Mouse (Mus musculus) midbrain, embryonic 14.5 days (tissue): Measurements from ENCODE around the gene Arnt2. TPM values are rescaled to one million over a fixed set of nuclear protein-coding genes. Genes with fewer than 3 reads are reported as not detected.

Experiments used
- ATAC-seq: fragments of 200-750 bp; cut with Nextera tagmentation; 2 replicates; pipeline ENCODE4 v1.8.0; 2017; ENCODE audit warnings: moderate number of reproducible peaks, moderate library complexity; ENCODE audit not compliant: low FRiP score, low TSS enrichment
- DNase-seq: peaks from one replicate; pipeline ENCODE4 v3.0.0-alpha.2; 2015
- H3K27ac ChIP-seq: fragments of 300-500 bp; sonication (generic); replicated peaks from 2 replicates; pipeline ENCODE4 v1.5.1; 2014; ENCODE audit warnings: mild to moderate bottlenecking, low read depth, low read length, moderate library complexity
- H3K27me3 ChIP-seq: fragments of 300-500 bp; sonication (generic); 2 replicates; pipeline ENCODE4 v1.6.1; 2014; ENCODE audit warnings: low read length, control low read depth, mixed read lengths; ENCODE audit not compliant: control insufficient read depth, insufficient read depth
- H3K36me3 ChIP-seq: fragments of 300-500 bp; sonication (generic); 2 replicates; pipeline ENCODE4 v1.6.1; 2014; ENCODE audit warnings: low read length, control low read depth; ENCODE audit not compliant: control insufficient read depth, insufficient read depth
- H3K4me1 ChIP-seq: fragments of 300-500 bp; sonication (generic); 2 replicates; pipeline ENCODE4 v1.6.1; 2014; ENCODE audit warnings: mild to moderate bottlenecking, antibody characterized with exemption, low read length, control low read depth; ENCODE audit not compliant: control insufficient read depth, insufficient read depth
- H3K4me2 ChIP-seq: fragments of 300-500 bp; sonication (generic); 2 replicates; pipeline ENCODE4 v1.6.1; 2014; ENCODE audit warnings: mild to moderate bottlenecking, low read length, moderate library complexity
- H3K4me3 ChIP-seq: fragments of 300-500 bp; sonication (generic); replicated peaks from 2 replicates; pipeline ENCODE4 v1.5.1; 2014; ENCODE audit warnings: low read depth, low read length
- H3K9ac ChIP-seq: fragments of 300-500 bp; sonication (generic); replicated peaks from 2 replicates; pipeline ENCODE4 v1.6.1; 2014; ENCODE audit warnings: mild to moderate bottlenecking, low read length, moderate library complexity
- H3K9me3 ChIP-seq: fragments of 300-500 bp; sonication (generic); 2 replicates; pipeline ENCODE4 v1.6.1; 2016; ENCODE audit warnings: low read length, control low read depth, mixed read lengths; ENCODE audit not compliant: control insufficient read depth
- WGBS: fragments of 180-500 bp; shearing (Covaris S2); extraction: QIAGEN DNeasy Blood & Tissue Kit; methylation state at CpG from one replicate; pipeline ENCODE4 v1.1.7; 2014; 5-methylcytosine and 5-hydroxymethylcytosine counted together
- polyA plus RNA-seq: library from polyadenylated mRNA; unstranded; fragments of >200 nt; fragmentation: Nextera tagmentation; extraction: Ambion mirVana; gene quantifications from 2 replicates; pipeline ENCODE4 v1.2.1, GENCODE M21; 2014

The Arnt2 gene
- polyA plus RNA-seq = 75.7 and 82.1 TPM in 2 replicates

DNA sequence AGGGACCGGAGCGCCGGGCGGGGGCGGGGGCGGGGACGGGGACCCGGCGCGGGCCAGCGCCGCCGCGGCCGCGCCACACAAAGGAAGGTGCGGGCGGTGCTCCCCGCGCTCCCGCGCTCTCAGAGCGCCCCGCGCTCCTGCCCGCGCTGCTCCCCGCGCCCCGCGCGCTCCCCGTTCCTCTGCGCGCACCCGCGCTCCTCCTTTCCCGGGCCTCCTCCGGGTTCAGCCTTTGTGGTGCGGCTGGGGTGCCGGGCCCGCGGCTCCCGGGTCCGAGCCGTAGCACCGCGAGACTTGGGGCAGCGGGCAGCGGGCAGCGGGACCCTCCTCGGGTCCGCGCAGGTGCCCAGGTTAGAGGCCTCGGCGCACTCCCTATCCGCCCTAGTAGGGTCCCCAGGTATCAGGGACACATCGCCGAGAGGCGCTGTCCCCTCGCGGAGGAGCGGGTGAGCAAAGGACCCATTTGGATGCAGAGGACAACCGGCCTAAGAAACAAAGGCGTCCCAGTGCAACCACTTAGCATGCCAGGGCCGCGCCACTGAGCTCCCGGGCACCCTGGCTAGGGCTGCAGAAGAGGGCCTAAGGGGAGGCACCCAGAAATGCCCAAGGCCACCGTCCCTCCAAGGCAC is at the start of gene Arnt2:
TSS of gene Arnt2 (minus strand) at position 281 of the 626 bp plus-strand sequence.
- peaks cover 28% of the 10 kb centered on the region for H3K4me1 ChIP-seq
- H3K9ac ChIP-seq = peak within 1 kb of the TSS; percentile 97
- WGBS = under 1% methylated on average over 65 of the region's 69 CpGs
- H3K4me2 ChIP-seq = peak within 1 kb of the TSS; percentile 78
- peak within 1 kb of the TSS; percentile 98 for H3K27ac ChIP-seq
- peak; percentile 94 for DNase-seq
- no peaks in the 10 kb centered on the region for H3K27me3 ChIP-seq
- peak within 1 kb of the TSS; percentile 80 for H3K4me3 ChIP-seq
- H3K36me3 ChIP-seq = no peaks in the 10 kb centered on the region
- no peaks in the 10 kb centered on the region for H3K9me3 ChIP-seq
- ATAC-seq = peak; percentile 91

DNA sequence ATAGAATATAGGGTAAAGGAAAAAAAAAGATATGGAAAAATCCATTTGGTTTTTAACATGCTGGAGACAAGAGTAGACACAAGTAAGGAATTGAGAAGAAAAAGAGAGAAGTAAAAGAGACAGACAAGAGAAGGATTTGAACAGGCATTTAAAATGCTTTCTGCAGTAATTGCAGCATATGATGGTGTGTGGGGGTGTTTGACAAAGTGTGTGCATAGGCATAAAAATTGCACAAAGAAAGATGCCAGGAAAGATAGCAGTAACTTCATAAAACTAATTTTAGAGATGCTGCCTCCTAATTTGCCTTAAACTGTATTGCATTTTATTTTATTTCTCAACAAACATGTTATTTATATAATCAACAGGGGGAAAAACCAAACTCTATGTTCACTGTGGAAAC is 41.7 kb upstream of the Arnt2 start:
- no peaks in the 10 kb centered on the region for H3K9me3 ChIP-seq
- ATAC-seq (no peak), DNase-seq (no peak)
- no peak overlapping the region for H3K4me2 ChIP-seq
- H3K4me3 ChIP-seq = no peak overlapping the region
- H3K9ac ChIP-seq = no peak overlapping the region
- H3K36me3 ChIP-seq = no peaks in the 10 kb centered on the region
- H3K27me3 ChIP-seq = no peaks in the 10 kb centered on the region
- peaks cover 10% of the 10 kb centered on the region for H3K4me1 ChIP-seq
- H3K27ac ChIP-seq = no peak overlapping the region

DNA sequence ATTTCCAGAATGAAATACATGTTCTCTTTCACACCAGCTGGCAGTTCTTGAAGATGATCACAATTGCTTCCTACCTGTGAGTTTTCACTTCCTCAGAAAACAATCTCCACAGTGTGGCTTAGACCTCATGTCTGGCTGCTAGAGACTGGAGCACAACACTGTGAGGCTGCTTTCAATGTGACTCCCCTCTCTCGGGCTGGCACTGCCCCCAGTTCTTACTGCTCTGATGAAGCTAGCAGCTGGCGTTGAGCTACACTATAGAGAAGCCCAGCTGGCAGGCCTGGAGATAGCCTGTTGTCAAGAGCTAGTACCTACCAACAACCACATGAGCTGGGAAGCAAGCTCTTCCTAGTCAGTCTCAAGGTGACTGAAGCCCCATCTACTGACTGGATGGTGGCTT is 39.1 kb upstream of the Arnt2 start:
- peak overlapping the region; percentile 68 for H3K27ac ChIP-seq

DNA sequence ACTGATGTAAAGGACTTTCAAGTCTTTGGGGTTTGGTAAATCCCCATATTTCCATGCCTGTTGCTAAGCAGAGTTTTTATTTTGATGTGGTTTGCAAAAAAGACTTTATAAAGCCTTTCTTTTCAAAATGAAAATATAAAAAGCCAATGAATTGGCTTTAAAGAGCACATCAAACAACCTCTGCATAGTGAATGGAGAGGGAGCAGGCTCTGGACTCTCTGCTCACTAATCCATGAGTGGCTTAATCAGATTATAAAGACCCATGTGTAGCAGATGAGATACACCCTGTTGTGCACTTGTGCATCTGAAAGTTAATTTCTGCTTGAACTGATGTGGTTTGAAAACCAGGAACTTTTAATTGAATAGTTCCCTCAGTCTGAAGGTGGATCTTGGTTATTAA is 38.5 kb upstream of the Arnt2 start:
- Histone ChIP-seq H3K9ac (no peak overlapping the region), H3K4me3 (no peak overlapping the region), H3K4me2 (no peak overlapping the region), H3K27ac (no peak overlapping the region), H3K27me3 (no peaks in the 10 kb centered on the region), H3K9me3 (no peaks in the 10 kb centered on the region), H3K4me1 (peaks cover 10% of the 10 kb centered on the region), H3K36me3 (no peaks in the 10 kb centered on the region)
- peak; percentile 38 for DNase-seq
- ATAC-seq = peak; percentile 75; the same call in 1 of the 2 replicates

More for the DNA sequence above, 39.1 kb upstream of the Arnt2 start:
- 19% methylated on average over 2 of the region's 2 CpGs for WGBS
- no peak overlapping the region for H3K4me2 ChIP-seq
- H3K4me3 ChIP-seq = no peak overlapping the region
- peaks cover 10% of the 10 kb centered on the region for H3K4me1 ChIP-seq
- ATAC-seq = peak; percentile 71; the same call in 1 of the 2 replicates
- H3K9ac ChIP-seq = no peak overlapping the region
- H3K9me3 ChIP-seq = no peaks in the 10 kb centered on the region
- peak; percentile 65 for DNase-seq
- H3K27me3 ChIP-seq = no peaks in the 10 kb centered on the region
- H3K36me3 ChIP-seq = no peaks in the 10 kb centered on the region

DNA sequence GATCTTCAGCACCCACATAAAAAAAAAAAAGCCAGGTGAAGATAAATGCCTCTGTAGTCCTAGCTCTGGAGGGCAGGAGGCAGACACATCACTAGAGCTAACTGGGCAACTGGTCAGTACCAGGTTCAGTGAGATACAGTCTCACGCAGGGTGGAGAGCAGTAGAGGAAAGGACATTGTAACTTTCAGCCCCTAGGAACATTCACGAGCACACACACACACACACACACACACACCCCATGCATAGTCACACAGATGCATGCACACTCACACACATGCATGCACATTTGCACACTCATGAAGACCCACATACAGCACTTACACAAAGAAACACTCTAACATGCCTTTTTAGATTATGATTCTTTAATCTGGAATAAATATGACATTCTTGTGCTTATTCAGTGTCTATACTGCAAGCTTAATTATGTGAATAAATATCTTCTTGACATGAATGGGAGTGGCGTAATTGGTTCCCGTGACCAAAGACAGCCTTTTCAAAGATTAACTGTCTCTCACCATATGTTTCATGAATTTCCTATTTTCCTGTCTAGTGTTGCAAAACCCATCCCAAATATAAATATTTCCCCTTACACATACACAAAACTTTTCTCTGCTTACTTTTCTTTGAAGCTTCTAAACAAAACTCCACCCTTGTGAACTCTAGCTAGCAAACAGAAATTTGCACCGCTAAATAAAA is 37.9 kb upstream of the Arnt2 start:
- H3K27ac ChIP-seq = no peak overlapping the region; the same call in 1 of the 2 replicates
- H3K4me2 ChIP-seq = no peak overlapping the region
- ATAC-seq (peak; percentile 53), DNase-seq (peak; percentile 17)
- peaks cover 10% of the 10 kb centered on the region for H3K4me1 ChIP-seq
- WGBS = 24% methylated on average over 5 of the region's 5 CpGs
- no peaks in the 10 kb centered on the region for H3K27me3 ChIP-seq
- H3K9ac ChIP-seq = no peak overlapping the region
- H3K9me3 ChIP-seq = no peaks in the 10 kb centered on the region
- H3K4me3 ChIP-seq = no peak overlapping the region
- no peaks in the 10 kb centered on the region for H3K36me3 ChIP-seq

DNA sequence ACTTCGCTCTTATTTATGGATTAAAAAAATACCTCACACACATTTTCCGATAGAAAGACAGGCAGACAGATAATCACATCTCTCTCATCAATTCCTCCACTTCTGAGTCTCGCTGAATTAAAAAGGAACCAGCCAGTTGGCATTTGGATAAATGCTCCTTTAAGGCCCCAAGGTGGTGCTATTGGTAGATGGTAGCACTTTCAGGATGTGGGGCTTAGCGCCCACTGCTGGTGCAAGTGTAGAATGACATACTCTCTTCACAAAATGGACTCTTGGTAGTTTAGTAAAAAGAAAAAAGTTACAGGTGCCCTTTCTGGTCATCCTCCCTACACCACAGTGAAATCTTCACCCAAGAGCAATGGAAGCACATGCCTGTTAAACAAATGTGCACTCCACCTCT is 37.1 kb upstream of the Arnt2 start:
- H3K9ac ChIP-seq = no peak overlapping the region
- H3K4me2 ChIP-seq = no peak overlapping the region
- ATAC-seq = no peak
- no peaks in the 10 kb centered on the region for H3K9me3 ChIP-seq
- peak; percentile 88 for DNase-seq
- no peak overlapping the region for H3K27ac ChIP-seq
- no peak overlapping the region for H3K4me3 ChIP-seq
- no peaks in the 10 kb centered on the region for H3K27me3 ChIP-seq
- H3K4me1 ChIP-seq = peaks cover 10% of the 10 kb centered on the region
- 22% methylated on average over 4 of the region's 4 CpGs for WGBS
- H3K36me3 ChIP-seq = no peaks in the 10 kb centered on the region

DNA sequence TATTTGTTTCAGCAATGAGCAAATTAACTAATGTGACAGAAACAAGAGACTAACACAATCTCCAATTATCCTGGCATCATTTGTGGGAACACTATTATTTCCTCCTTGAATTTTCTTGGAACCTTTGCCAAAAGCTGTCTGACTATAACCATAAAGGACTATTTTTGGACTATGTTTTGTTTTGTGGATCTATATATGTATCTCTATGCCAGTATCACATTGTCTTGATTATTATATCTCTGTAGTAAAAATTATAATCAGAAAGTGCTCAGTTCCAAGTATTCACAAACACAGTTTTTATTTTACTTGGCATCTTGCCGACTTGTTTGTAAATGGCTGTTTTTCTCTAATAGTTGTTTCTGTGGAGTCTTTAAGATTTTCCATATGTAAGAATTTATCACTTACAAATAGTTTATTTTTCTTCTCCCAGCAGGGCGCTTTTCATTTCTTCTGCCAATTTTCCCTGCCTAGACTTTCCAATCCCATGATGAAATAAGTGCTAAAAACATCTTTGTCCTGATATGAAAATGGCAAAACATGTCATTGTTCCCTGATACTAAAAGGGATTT is 32.5 kb upstream of the Arnt2 start:
- Histone ChIP-seq H3K4me3 (no peak overlapping the region), H3K27ac (no peak overlapping the region), H3K9ac (no peak overlapping the region), H3K4me1 (no peaks in the 10 kb centered on the region), H3K4me2 (no peak overlapping the region), H3K36me3 (no peaks in the 10 kb centered on the region), H3K27me3 (no peaks in the 10 kb centered on the region), H3K9me3 (no peaks in the 10 kb centered on the region)
- DNase-seq (no peak), ATAC-seq (no peak)
- 91% methylated on average over 2 of the region's 2 CpGs for WGBS

DNA sequence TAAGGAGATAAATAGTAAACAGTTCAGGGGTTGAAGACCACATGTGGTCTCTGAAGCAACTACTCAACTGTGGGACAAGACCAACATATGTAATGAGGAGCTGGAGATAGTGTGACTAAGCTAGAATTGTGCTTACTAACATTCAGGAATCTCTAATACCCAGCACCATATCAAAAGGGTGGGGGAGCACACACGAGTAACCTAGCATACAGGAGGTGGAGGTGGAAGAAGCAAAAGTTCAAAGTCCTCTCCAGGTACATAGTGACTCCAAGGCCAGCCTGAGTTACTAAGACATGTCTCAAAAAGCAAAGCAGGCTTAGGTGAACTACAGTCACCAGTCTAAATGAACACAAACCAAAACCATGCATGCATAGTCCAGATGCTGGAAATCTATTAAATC is 29.6 kb upstream of the Arnt2 start:
- Histone ChIP-seq H3K9ac (no peak overlapping the region), H3K4me1 (no peaks in the 10 kb centered on the region), H3K4me3 (no peak overlapping the region), H3K27me3 (no peaks in the 10 kb centered on the region), H3K27ac (no peak overlapping the region), H3K4me2 (no peak overlapping the region), H3K9me3 (no peaks in the 10 kb centered on the region), H3K36me3 (no peaks in the 10 kb centered on the region)
- DNase-seq = no peak
- whole genome bisulfite sequencing = 64% methylated on average over 1 of the region's 1 CpGs
- no peak for ATAC-seq
